Mouse (Mus musculus) C2C12 (cell line): ENCODE results near the gene Olfr160.

Source experiments
- CEBPB ChIP-seq: IDR thresholded peaks from one replicate; pipeline ENCODE4 v1.6.1; 2011; ENCODE audit warnings: low read depth, mild to moderate bottlenecking, control low read depth, moderate library complexity
- CTCF ChIP-seq: IDR thresholded peaks from one replicate; pipeline ENCODE4 v1.5.1; 2011; ENCODE audit not compliant: control insufficient read depth, insufficient read depth, insufficient read length
- MAX ChIP-seq: IDR thresholded peaks from one replicate; pipeline ENCODE4 v1.6.1; 2011; ENCODE audit warnings: mild to moderate bottlenecking, control low read depth
- MYOD1 ChIP-seq: IDR thresholded peaks from one replicate; pipeline ENCODE4 v1.6.1; 2011; ENCODE audit warnings: low read depth; ENCODE audit not compliant: control insufficient read depth, insufficient read length

DNA sequence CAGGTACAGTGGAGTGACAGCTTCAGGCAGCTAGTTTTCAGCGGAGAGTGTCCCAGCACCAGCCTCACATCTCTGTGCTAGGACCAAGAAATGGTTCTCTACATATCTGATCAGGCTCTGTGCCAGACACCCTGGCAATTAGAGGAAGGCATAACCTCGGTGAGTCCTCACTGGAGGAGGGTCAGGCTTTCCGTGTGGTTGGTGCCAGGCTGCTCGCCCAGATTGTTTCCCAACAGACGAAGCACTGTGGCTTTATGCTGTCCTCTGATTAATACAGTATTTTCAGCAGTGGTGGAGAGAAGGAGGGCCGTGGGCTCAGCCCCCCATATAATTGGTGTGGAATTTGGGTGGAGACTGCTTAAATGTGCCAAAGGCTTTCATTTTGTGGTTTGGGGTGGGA lies 46.9 kb downstream of the Olfr160 start, which contains the start of gene Panx3:
- no peak for TF ChIP-seq CTCF
- TF ChIP-seq MAX: no peak
- TF ChIP-seq MYOD1: no peak
- TF ChIP-seq CEBPB: no peak
